Mouse (Mus musculus) forebrain, postnatal 0 days (tissue): Measurements from ENCODE around the gene Fhl1. TPM values are rescaled to one million over a fixed set of nuclear protein-coding genes. Genes with fewer than 3 reads are reported as not detected.

Experiments
- ATAC-seq: fragments of 200-750 bp; cut with Nextera tagmentation; 2 replicates; pipeline ENCODE4 v1.8.0; 2017; ENCODE audit warnings: mild to moderate bottlenecking, moderate library complexity
- DNase-seq: peaks from one replicate; pipeline ENCODE4 v3.0.0-alpha.2; 2015
- H3K27ac ChIP-seq: fragments of 300-500 bp; sonication (generic); 2 replicates; pipeline ENCODE4 v1.5.1; 2014; ENCODE audit warnings: low read depth, mild to moderate bottlenecking, antibody characterized with exemption, low read length, moderate library complexity, mixed read lengths
- H3K27me3 ChIP-seq: fragments of 300-500 bp; sonication (generic); 2 replicates; pipeline ENCODE4 v1.6.1; 2014; ENCODE audit warnings: mild to moderate bottlenecking, low read length, mixed read lengths; ENCODE audit not compliant: insufficient read depth
- H3K36me3 ChIP-seq: fragments of 300-500 bp; sonication (generic); 2 replicates; pipeline ENCODE4 v1.6.1; 2014; ENCODE audit warnings: mild to moderate bottlenecking, moderate library complexity; ENCODE audit not compliant: insufficient read depth
- H3K4me1 ChIP-seq: fragments of 300-500 bp; sonication (generic); 2 replicates; pipeline ENCODE4 v1.6.1; 2014; ENCODE audit warnings: antibody characterized with exemption; ENCODE audit not compliant: insufficient read depth
- H3K4me2 ChIP-seq: fragments of 300-500 bp; sonication (generic); 2 replicates; pipeline ENCODE4 v1.6.1; 2014; ENCODE audit warnings: low read depth, mild to moderate bottlenecking, moderate library complexity
- H3K4me3 ChIP-seq: fragments of 300-500 bp; sonication (generic); 2 replicates; pipeline ENCODE4 v1.5.1; 2014; ENCODE audit warnings: low read depth, low read length, mixed read lengths
- H3K9ac ChIP-seq: fragments of 300-500 bp; sonication (generic); 2 replicates; pipeline ENCODE4 v1.6.1; 2014; ENCODE audit warnings: mild to moderate bottlenecking
- H3K9me3 ChIP-seq: fragments of 300-500 bp; sonication (generic); 2 replicates; pipeline ENCODE4 v1.6.1; 2016; ENCODE audit warnings: low read length
- CTCF ChIP-seq: sonication (generic); IDR thresholded peaks from 2 replicates; pipeline ENCODE4 v1.5.1; 2016; ENCODE audit warnings: antibody characterized with exemption, control low read depth, low read depth
- WGBS: fragments of 180-500 bp; shearing (Covaris S2); extraction: QIAGEN DNeasy Blood & Tissue Kit; methylation state at CpG from one replicate; pipeline ENCODE4 v1.1.7; 2014; 5-methylcytosine and 5-hydroxymethylcytosine counted together
- polyA plus RNA-seq: library from polyadenylated mRNA; unstranded; fragments of >200 nt; fragmentation: Nextera tagmentation; extraction: Ambion mirVana; gene quantifications from 2 replicates; pipeline ENCODE4 v1.2.1, GENCODE M21; 2015
- total RNA-seq: library from RNA; depleted of rRNA; stranded (reverse); fragments of >200 nt; gene quantifications from 2 replicates; pipeline ENCODE4 v1.2.3, GENCODE M21; 2014

The Fhl1 gene
- total and polyA plus RNA-seq, 2 experiments from 2014 or later = 157 to 202 TPM

DNA sequence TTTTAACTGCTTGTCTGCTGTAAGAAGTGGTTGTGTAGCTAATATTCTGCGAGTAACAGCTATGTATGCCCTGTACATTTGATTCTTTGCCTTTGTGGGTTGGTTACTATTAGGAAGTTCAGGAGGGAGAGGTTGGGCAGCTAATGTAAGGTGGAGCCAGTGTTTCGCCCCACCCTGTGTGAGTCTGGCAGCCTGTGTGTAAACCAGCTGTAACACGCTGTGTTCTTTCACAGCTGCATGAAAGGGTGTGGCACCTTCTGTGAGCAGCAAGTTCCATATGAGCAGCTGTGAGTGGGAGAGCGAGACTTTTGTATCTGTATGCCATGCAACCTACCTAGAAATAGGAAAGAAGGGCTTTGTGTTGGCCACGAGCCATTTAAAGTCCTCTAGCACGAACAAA lies 20.6 kb downstream of the Fhl1 start:
- Histone ChIP-seq H3K4me2 (no peak overlapping the region), H3K9me3 (no peaks in the 10 kb centered on the region), H3K4me1 (no peaks in the 10 kb centered on the region), H3K36me3 (no peaks in the 10 kb centered on the region), H3K27me3 (no peaks in the 10 kb centered on the region), H3K27ac (no peak overlapping the region), H3K9ac (no peak overlapping the region), H3K4me3 (no peak overlapping the region)
- no peak for TF ChIP-seq CTCF
- WGBS = 74% methylated on average over 6 of the region's 6 CpGs
- ATAC-seq (no peak), DNase-seq (no peak)

DNA sequence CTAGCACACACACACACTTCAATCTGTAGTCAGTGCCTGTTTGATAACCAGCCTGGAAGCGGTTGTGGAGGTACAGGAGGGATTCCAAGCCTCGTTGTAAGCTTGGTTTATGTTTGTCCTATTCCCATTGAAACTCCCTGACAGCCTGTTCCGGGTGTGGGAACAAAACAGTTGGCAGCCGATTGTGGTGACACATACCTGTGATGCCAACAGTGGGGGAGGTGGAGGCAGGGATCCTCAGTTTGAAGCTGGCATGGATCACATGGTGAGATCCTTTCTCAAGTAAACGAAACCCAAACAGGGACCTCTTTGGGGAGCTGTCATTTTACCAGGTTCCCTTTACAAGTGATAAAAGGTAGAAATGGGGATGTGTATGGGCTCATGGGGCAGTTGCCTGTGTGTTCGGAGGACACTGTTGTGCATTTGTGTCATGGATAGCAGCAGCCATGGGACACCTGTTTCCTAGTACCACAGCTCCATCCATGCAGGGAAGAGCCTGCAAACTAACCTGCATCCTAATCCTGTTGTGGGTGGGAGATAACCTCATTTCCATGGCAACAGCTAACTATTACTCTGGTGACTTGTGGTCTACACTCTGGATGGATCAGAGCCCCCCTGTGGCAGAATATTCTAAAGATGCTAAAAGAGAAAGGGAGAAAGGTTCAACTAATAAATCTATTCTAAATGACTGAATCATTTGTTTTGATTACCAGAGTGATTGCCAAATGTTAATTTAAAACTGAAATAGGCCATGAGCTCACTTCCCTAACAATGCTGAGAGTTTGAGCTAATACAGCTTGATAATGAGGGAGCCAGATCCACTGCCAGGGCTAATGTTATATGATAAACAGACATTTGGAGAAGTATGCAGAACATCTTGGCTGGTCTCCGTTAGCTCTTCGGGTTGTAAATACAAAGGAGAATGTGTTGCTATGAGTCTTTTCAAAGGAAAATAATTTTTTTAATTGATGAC lies 22.0 kb downstream of the Fhl1 start:
- no peak for ATAC-seq
- Histone ChIP-seq H3K27ac (no peak overlapping the region), H3K4me1 (no peaks in the 10 kb centered on the region), H3K9me3 (no peaks in the 10 kb centered on the region), H3K9ac (no peak overlapping the region), H3K27me3 (no peaks in the 10 kb centered on the region), H3K4me2 (no peak overlapping the region), H3K36me3 (no peaks in the 10 kb centered on the region), H3K4me3 (no peak overlapping the region)
- 54% methylated on average over 8 of the region's 8 CpGs for WGBS
- no peak for TF ChIP-seq CTCF
- DNase-seq = peak; percentile 2

DNA sequence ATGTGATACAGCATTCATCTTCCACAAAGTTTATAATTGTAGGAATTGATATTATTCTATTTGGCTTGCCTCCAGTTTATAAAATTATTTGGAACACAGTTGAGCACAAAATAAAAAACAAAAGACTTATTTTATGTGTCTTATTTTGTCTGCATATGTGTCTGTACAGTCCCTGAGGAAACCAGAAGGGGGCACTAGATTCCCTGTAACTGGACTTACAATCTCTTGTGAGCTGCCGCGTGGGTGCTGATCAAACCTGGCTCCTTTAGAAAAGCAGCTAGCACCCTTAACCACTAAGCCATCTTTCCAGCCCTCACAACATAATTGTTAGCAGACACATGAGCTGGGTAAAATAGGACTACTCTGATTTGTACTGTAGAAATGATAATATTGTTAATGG lies 24.1 kb downstream of the Fhl1 start:
- H3K9ac ChIP-seq = no peak overlapping the region
- H3K36me3 ChIP-seq = no peaks in the 10 kb centered on the region
- WGBS = 27% methylated on average over 2 of the region's 2 CpGs
- H3K4me1 ChIP-seq = no peaks in the 10 kb centered on the region
- DNase-seq (peak; percentile 17), ATAC-seq (no peak)
- H3K27me3 ChIP-seq = no peaks in the 10 kb centered on the region
- no peaks in the 10 kb centered on the region for H3K9me3 ChIP-seq
- H3K4me3 ChIP-seq = no peak overlapping the region
- peak; percentile 46 for TF ChIP-seq CTCF
- no peak overlapping the region for H3K27ac ChIP-seq
- H3K4me2 ChIP-seq = no peak overlapping the region

DNA sequence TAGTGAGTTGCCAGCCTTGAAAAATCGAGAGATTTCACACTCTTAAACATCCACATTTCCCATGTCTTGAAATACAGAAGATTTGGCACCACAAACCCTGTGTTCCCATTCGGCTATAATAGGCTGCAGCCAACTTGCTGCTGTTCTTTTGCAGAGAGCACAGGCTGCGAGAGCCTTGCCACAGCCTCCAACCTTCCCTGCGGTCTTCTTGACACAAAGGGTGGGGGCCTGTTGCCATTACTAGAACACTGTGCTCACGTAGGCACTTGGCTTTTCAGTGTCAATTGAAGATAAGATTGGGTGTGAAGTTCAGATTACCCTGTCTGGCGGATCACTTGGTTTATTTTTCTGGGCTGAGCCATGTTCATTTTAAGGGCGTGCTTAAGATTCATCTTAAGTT lies 24.8 kb downstream of the Fhl1 start:
- Histone ChIP-seq H3K4me2 (no peak overlapping the region), H3K9me3 (no peaks in the 10 kb centered on the region), H3K9ac (no peak overlapping the region), H3K36me3 (no peaks in the 10 kb centered on the region), H3K4me3 (no peak overlapping the region), H3K27me3 (no peaks in the 10 kb centered on the region), H3K4me1 (no peaks in the 10 kb centered on the region), H3K27ac (no peak overlapping the region)
- ATAC-seq (0 out of 2 replicates have a peak, but pooled peaks have one; percentile 18), DNase-seq (peak; percentile 14)
- TF ChIP-seq CTCF = no peak
- 54% methylated on average over 7 of the region's 7 CpGs for WGBS

DNA sequence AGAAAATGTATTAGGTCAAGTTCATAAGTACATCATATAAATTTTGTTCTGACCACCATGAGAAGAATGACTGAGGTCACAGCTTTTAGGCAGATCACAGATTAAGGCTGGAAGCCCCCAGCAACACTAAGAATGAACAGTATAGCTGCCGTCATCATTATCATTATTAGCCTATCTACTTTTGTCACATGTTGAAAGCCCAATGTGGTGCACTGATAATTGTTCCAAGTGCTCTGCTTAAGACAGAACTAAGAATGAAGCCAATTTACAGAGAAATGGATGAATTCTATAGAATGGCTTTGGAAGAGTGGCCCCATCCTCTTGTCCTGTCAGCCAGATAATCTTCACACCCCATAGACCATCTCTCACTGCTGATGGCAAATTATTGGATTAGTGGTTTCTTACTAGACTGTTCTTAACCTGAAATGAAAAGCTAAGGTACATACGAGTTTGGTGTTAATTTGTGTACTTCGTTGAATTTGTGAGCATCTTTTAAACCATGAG lies 28.7 kb downstream of the Fhl1 start:
- Histone ChIP-seq H3K4me3 (no peak overlapping the region), H3K27me3 (no peaks in the 10 kb centered on the region), H3K9me3 (no peaks in the 10 kb centered on the region), H3K9ac (no peak overlapping the region), H3K27ac (no peak overlapping the region), H3K4me1 (no peaks in the 10 kb centered on the region), H3K4me2 (no peak overlapping the region), H3K36me3 (no peaks in the 10 kb centered on the region)
- ATAC-seq = no peak
- WGBS = 86% methylated on average over 3 of the region's 3 CpGs
- no peak for DNase-seq
- no peak for TF ChIP-seq CTCF

DNA sequence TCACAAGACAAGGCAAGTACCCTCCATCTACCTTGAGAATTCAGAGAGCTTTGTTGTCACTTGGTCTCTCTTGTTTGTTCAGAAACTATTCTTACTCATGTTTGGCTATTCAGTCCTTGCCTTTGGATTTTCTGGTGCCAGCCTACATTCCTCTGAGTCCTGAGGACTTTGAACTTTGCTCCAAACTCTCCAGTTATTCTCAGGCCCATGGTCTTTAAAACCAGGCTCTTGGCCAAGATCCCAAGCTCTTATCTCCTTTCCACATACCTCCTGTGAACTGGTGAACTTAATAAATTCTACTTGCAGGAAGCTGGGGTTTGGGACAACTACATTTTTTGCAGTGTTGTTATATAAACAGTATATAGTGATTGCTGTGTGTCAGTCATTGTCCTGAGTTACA lies 38.3 kb downstream of the Fhl1 start:
- no peaks in the 10 kb centered on the region for H3K9me3 ChIP-seq
- TF ChIP-seq CTCF = no peak
- H3K27ac ChIP-seq = no peak overlapping the region
- H3K36me3 ChIP-seq = no peaks in the 10 kb centered on the region
- ATAC-seq (no peak), DNase-seq (no peak)
- no peak overlapping the region for H3K4me2 ChIP-seq
- H3K4me3 ChIP-seq = no peak overlapping the region
- H3K4me1 ChIP-seq = no peaks in the 10 kb centered on the region
- H3K9ac ChIP-seq = no peak overlapping the region
- H3K27me3 ChIP-seq = no peaks in the 10 kb centered on the region

DNA sequence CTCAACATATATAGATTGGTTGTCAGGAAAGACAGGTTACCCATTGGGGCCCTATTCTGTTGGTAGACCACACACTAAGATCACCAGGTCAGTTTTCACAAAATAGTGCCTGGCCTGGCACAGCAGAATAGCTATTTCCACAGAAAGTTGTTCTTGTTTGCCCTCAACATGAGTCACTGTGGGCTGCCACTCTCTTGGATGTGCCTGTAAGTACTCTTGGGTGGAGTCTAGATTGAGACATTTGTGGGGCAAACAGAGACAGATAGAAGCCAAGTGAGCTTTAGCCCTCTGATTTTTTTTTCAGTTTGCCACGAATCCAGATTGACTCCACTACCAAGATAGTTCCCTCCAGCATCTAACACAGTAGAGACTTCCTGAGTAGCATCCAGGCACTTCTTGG lies 40.2 kb downstream of the Fhl1 start:
- DNase-seq (no peak), ATAC-seq (no peak)
- Histone ChIP-seq H3K4me3 (no peak overlapping the region), H3K9me3 (no peaks in the 10 kb centered on the region), H3K27ac (no peak overlapping the region), H3K4me1 (no peaks in the 10 kb centered on the region), H3K9ac (no peak overlapping the region), H3K4me2 (no peak overlapping the region), H3K27me3 (no peaks in the 10 kb centered on the region), H3K36me3 (no peaks in the 10 kb centered on the region)
- no peak for TF ChIP-seq CTCF
- WGBS = 62% methylated on average over 1 of the region's 1 CpGs
